Mouse (Mus musculus) intestine, postnatal 0 days (tissue): ENCODE measurements around the gene Rab3ip. TPM values are rescaled to one million over a fixed set of nuclear protein-coding genes. Genes with fewer than 3 reads are reported as not detected.

Experiments used
- ATAC-seq: fragments of 200-750 bp; cut with Nextera tagmentation; 2 replicates; pipeline ENCODE4 v1.8.0; 2017; ENCODE audit warnings: mild to moderate bottlenecking, moderate TSS enrichment, moderate library complexity
- H3K27ac ChIP-seq: fragments of 300-500 bp; sonication (generic); 2 replicates; pipeline ENCODE4 v1.5.1; 2014; ENCODE audit warnings: mild to moderate bottlenecking, low read depth, low read length, moderate library complexity
- H3K27me3 ChIP-seq: fragments of 300-500 bp; sonication (generic); replicated peaks from 2 replicates; pipeline ENCODE4 v1.6.1; 2014; ENCODE audit warnings: low read length, mixed read lengths; ENCODE audit not compliant: control insufficient read depth, insufficient read depth
- H3K36me3 ChIP-seq: fragments of 300-500 bp; sonication (generic); 2 replicates; pipeline ENCODE4 v1.6.1; 2014; ENCODE audit warnings: mild to moderate bottlenecking, moderate library complexity; ENCODE audit not compliant: control insufficient read depth, insufficient read depth
- H3K4me1 ChIP-seq: fragments of 300-500 bp; sonication (generic); replicated peaks from 2 replicates; pipeline ENCODE4 v1.6.1; 2014; ENCODE audit warnings: antibody characterized with exemption, low read length, mixed read lengths; ENCODE audit not compliant: control insufficient read depth, insufficient read depth
- H3K4me2 ChIP-seq: fragments of 300-500 bp; sonication (generic); replicated peaks from 2 replicates; pipeline ENCODE4 v1.6.1; 2014; ENCODE audit warnings: low read depth, mild to moderate bottlenecking, moderate library complexity
- H3K4me3 ChIP-seq: fragments of 300-500 bp; sonication (generic); 2 replicates; pipeline ENCODE4 v1.5.1; 2014; ENCODE audit warnings: low read depth, low read length
- H3K9ac ChIP-seq: fragments of 300-500 bp; sonication (generic); 2 replicates; pipeline ENCODE4 v1.6.1; 2014; ENCODE audit warnings: mild to moderate bottlenecking, low read depth, low read length
- H3K9me3 ChIP-seq: fragments of 300-500 bp; sonication (generic); 2 replicates; pipeline ENCODE4 v1.6.1; 2016; ENCODE audit warnings: mixed run types; ENCODE audit not compliant: control insufficient read depth
- CTCF ChIP-seq: sonication (generic); IDR thresholded peaks from 2 replicates; pipeline ENCODE4 v1.5.1; 2016; ENCODE audit warnings: low read depth, mild to moderate bottlenecking, control low read depth, antibody characterized with exemption, moderate library complexity
- WGBS: fragments of 180-500 bp; shearing (Covaris S2); extraction: QIAGEN DNeasy Blood & Tissue Kit; methylation state at CpG from one replicate; pipeline ENCODE4 v1.1.7; 2014; 5-methylcytosine and 5-hydroxymethylcytosine counted together
- polyA plus RNA-seq: library from polyadenylated mRNA; unstranded; fragments of >200 nt; fragmentation: Nextera tagmentation; extraction: Ambion mirVana; gene quantifications from 2 replicates; pipeline ENCODE4 v1.2.1, GENCODE M21; 2015

The Rab3ip gene
- polyA plus RNA-seq, 1 experiment from 2014 or later = 21.9 TPM

GRCm38 (mm10) chr10:116894540-116894939 is 56.0 kb downstream of the Rab3ip start:
- no peak overlapping the region for H3K27ac ChIP-seq
- WGBS = 79% methylated on average over 6 of the region's 6 CpGs
- H3K9me3 ChIP-seq = no peaks in the 10 kb centered on the region
- peaks cover 6% of the 10 kb centered on the region for H3K4me1 ChIP-seq
- H3K4me2 ChIP-seq = peak overlapping the region; percentile 61; the same call in 1 of the 2 replicates
- no peaks in the 10 kb centered on the region for H3K27me3 ChIP-seq
- H3K36me3 ChIP-seq = no peaks in the 10 kb centered on the region
- H3K9ac ChIP-seq = no peak overlapping the region; the same call in 1 of the 2 replicates
- H3K4me3 ChIP-seq = no peak overlapping the region
- no peak for TF ChIP-seq CTCF
- ATAC-seq = no peak

- TF ChIP-seq CTCF = peak; percentile 83
- Histone ChIP-seq H3K27ac (no peak overlapping the region), H3K4me1 (peaks cover 6% of the 10 kb centered on the region), H3K9me3 (no peaks in the 10 kb centered on the region), H3K9ac (no peak overlapping the region), H3K27me3 (no peaks in the 10 kb centered on the region), H3K4me2 (peak overlapping the region; percentile 48), H3K4me3 (no peak overlapping the region), H3K36me3 (no peaks in the 10 kb centered on the region)
- WGBS = 13% methylated on average over 3 of the region's 3 CpGs
- ATAC-seq = peak; percentile 31; the same call in 1 of the 2 replicates
Observed at GRCm38 (mm10) chr10:116893753-116894152, 56.8 kb downstream of the Rab3ip start.

- H3K36me3 ChIP-seq = no peaks in the 10 kb centered on the region
- H3K9ac ChIP-seq = no peak overlapping the region
- WGBS = 59% methylated on average over 5 of the region's 5 CpGs
- no peak overlapping the region for H3K27ac ChIP-seq
- H3K27me3 ChIP-seq = no peaks in the 10 kb centered on the region
- H3K4me1 ChIP-seq = peaks cover 6% of the 10 kb centered on the region
- no peak for ATAC-seq
- H3K9me3 ChIP-seq = no peaks in the 10 kb centered on the region
- H3K4me3 ChIP-seq = no peak overlapping the region
- TF ChIP-seq CTCF = no peak
- no peak overlapping the region for H3K4me2 ChIP-seq
Observed at GRCm38 (mm10) chr10:116890587-116890986, 60.0 kb downstream of the Rab3ip start.

GRCm38 (mm10) chr10:116884552-116884951 is 66.0 kb downstream of the Rab3ip start:
- peak overlapping the region; percentile 35 for H3K4me2 ChIP-seq
- H3K27ac ChIP-seq = peak overlapping the region; percentile 73
- ATAC-seq = peak; percentile 74

GRCm38 (mm10) chr10:116883531-116883930 is 67.0 kb downstream of the Rab3ip start:
- H3K4me1 ChIP-seq = 0 out of 2 replicates have a peak, but pooled peaks cover 4% of the 10 kb centered on the region
- H3K27ac ChIP-seq = peak overlapping the region; percentile 73; the same call in 1 of the 2 replicates
- no peaks in the 10 kb centered on the region for H3K27me3 ChIP-seq
- H3K9ac ChIP-seq = no peak overlapping the region
- WGBS = 36% methylated on average over 5 of the region's 5 CpGs
- 0 out of 2 replicates have a peak, but pooled peaks have one; percentile 33 for TF ChIP-seq CTCF
- no peak for ATAC-seq
- no peaks in the 10 kb centered on the region for H3K36me3 ChIP-seq
- H3K4me2 ChIP-seq = no peak overlapping the region
- H3K9me3 ChIP-seq = no peaks in the 10 kb centered on the region
- no peak overlapping the region for H3K4me3 ChIP-seq

More at GRCm38 (mm10) chr10:116884552-116884951, 66.0 kb downstream of the Rab3ip start:
- Histone ChIP-seq H3K27me3 (no peaks in the 10 kb centered on the region), H3K9me3 (no peaks in the 10 kb centered on the region), H3K4me1 (0 out of 2 replicates have a peak, but pooled peaks cover 4% of the 10 kb centered on the region), H3K9ac (0 out of 2 replicates have a peak overlapping the region, but pooled peaks have one; percentile 18), H3K36me3 (no peaks in the 10 kb centered on the region), H3K4me3 (no peak overlapping the region)
- WGBS = 30% methylated on average over 3 of the region's 3 CpGs
- no peak for TF ChIP-seq CTCF

- Histone ChIP-seq H3K4me1 (no peaks in the 10 kb centered on the region), H3K4me3 (no peak overlapping the region), H3K27ac (no peak overlapping the region), H3K36me3 (no peaks in the 10 kb centered on the region), H3K9ac (no peak overlapping the region), H3K27me3 (no peaks in the 10 kb centered on the region), H3K4me2 (no peak overlapping the region), H3K9me3 (no peaks in the 10 kb centered on the region)
- TF ChIP-seq CTCF = no peak
- no peak for ATAC-seq
- 89% methylated on average over 4 of the region's 4 CpGs for WGBS
Observed at GRCm38 (mm10) chr10:116877436-116877835, 73.1 kb downstream of the Rab3ip start.
